Mouse (Mus musculus) MEL (cell line): Measurements from ENCODE around the gene Ipcef1. TPM values are rescaled to one million over a fixed set of nuclear protein-coding genes. Genes with fewer than 3 reads are reported as not detected.

ENCODE experiments used
- DNase-seq: peaks from one replicate; pipeline ENCODE4 v3.0.0; 2011; ENCODE audit warnings: low read depth, low spot score
- H3K27ac ChIP-seq: 2 replicates; pipeline ENCODE4 v1.5.1; 2012; ENCODE audit warnings: low read depth, mild to moderate bottlenecking, control low read depth, low read length, moderate library complexity; ENCODE audit not compliant: control insufficient read depth
- H3K27me3 ChIP-seq, 2 experiments: fragments of 150-350 bp in 1 of 2; sonication (generic) in 1 of 2; 2 replicates each; pipeline ENCODE4 v1.6.1; 2012; ENCODE audit warnings: low read length in 2 of 2, mild to moderate bottlenecking in 2 of 2, improper control_type of control experiment in 1 of 2, moderate library complexity in 1 of 2; ENCODE audit not compliant: insufficient read depth in 2 of 2, control insufficient read depth in 1 of 2
- H3K36me3 ChIP-seq, 2 experiments: 2 replicates each; pipeline ENCODE4 v1.6.1; 2012 to 2014; ENCODE audit warnings: low read length in 2 of 2, improper control_type of control experiment in 1 of 2, inconsistent platforms in 1 of 2, mild to moderate bottlenecking in 1 of 2; ENCODE audit not compliant: insufficient read depth in 2 of 2, control insufficient read depth in 1 of 2
- H3K4me1 ChIP-seq, 2 experiments: fragments of 150-350 bp in 1 of 2; sonication (generic) in 1 of 2; 2 replicates each; pipeline ENCODE4 v1.6.1; 2012; ENCODE audit warnings: low read length in 2 of 2, improper control_type of control experiment in 1 of 2, mild to moderate bottlenecking in 1 of 2; ENCODE audit not compliant: insufficient read depth in 2 of 2, control insufficient read depth in 1 of 2
- H3K4me3 ChIP-seq, 2 experiments: fragments of 150-350 bp in 1 of 2; sonication (generic) in 1 of 2; 2 replicates each; pipeline ENCODE4 v1.5.1; 2012; ENCODE audit warnings: low read depth in 2 of 2, low read length in 2 of 2, mild to moderate bottlenecking in 2 of 2, moderate library complexity in 2 of 2, control low read depth in 1 of 2, improper control_type of control experiment in 1 of 2; ENCODE audit not compliant: control insufficient read depth in 1 of 2, insufficient read depth in 1 of 2
- H3K79me2 ChIP-seq: 2 replicates; pipeline ENCODE4 v1.6.1; 2012; ENCODE audit warnings: mild to moderate bottlenecking, low read length, moderate library complexity; ENCODE audit not compliant: control insufficient read depth, poor library complexity, insufficient read depth
- H3K9ac ChIP-seq: 2 replicates; pipeline ENCODE4 v1.6.1; 2012; ENCODE audit warnings: low read depth, mild to moderate bottlenecking, control low read depth, low read length, moderate library complexity; ENCODE audit not compliant: control insufficient read depth, poor library complexity, severe bottlenecking
- H3K9me3 ChIP-seq: fragments of 150-350 bp; sonication (generic); replicated peaks from 2 replicates; pipeline ENCODE4 v1.6.1; 2012; ENCODE audit warnings: mild to moderate bottlenecking, low read length, improper control_type of control experiment, moderate library complexity; ENCODE audit not compliant: insufficient read depth
- BHLHE40 ChIP-seq: IDR thresholded peaks from 2 replicates; pipeline ENCODE4 v1.6.1; 2012; ENCODE audit warnings: low read depth, mild to moderate bottlenecking, inconsistent platforms, low read length, improper control_type of control experiment, borderline replicate concordance
- CHD1 ChIP-seq: IDR thresholded peaks from 2 replicates; pipeline ENCODE4 v1.6.1; 2012; ENCODE audit warnings: low read depth, mild to moderate bottlenecking, inconsistent platforms, low read length, improper control_type of control experiment
- CTCF ChIP-seq, 3 experiments: IDR thresholded peaks in 2 of 3; conservative IDR thresholded peaks in 1 of 3; 2 replicates each; pipeline ENCODE4 v1.5.1; 2011 to 2012; ENCODE audit warnings: low read length in 3 of 3, low read depth in 2 of 3, mild to moderate bottlenecking in 2 of 3, improper control_type of control experiment in 1 of 3, inconsistent platforms in 1 of 3, mixed read lengths in 1 of 3, moderate library complexity in 1 of 3; ENCODE audit not compliant: control insufficient read depth in 1 of 3, insufficient read depth in 1 of 3, poor library complexity in 1 of 3, severe bottlenecking in 1 of 3
- EP300 ChIP-seq, 2 experiments: IDR thresholded peaks; 2 replicates each; pipeline ENCODE4 v1.6.1; 2011; ENCODE audit warnings: improper control_type of control experiment in 2 of 2, low read length in 2 of 2, low read depth in 1 of 2, mild to moderate bottlenecking in 1 of 2
- GABPA ChIP-seq: IDR thresholded peaks from 2 replicates; pipeline ENCODE4 v1.6.1; 2012; ENCODE audit warnings: low read depth, mild to moderate bottlenecking, inconsistent platforms, low read length, improper control_type of control experiment, moderate library complexity
- MAFK ChIP-seq: IDR thresholded peaks from 2 replicates; pipeline ENCODE4 v1.6.1; 2011; ENCODE audit warnings: low read depth, mild to moderate bottlenecking, low read length, improper control_type of control experiment, borderline replicate concordance
- MAX ChIP-seq: IDR thresholded peaks from 2 replicates; pipeline ENCODE4 v1.6.1; 2011; ENCODE audit warnings: low read length, improper control_type of control experiment
- MAZ ChIP-seq: IDR thresholded peaks from 2 replicates; pipeline ENCODE4 v1.6.1; 2012; ENCODE audit warnings: low read depth, mild to moderate bottlenecking, inconsistent platforms, low read length, improper control_type of control experiment
- MEF2A ChIP-seq: IDR thresholded peaks from 2 replicates; pipeline ENCODE4 v1.6.1; 2014; ENCODE audit warnings: low read depth, mild to moderate bottlenecking, inconsistent platforms, low read length, improper control_type of control experiment; ENCODE audit not compliant: poor library complexity, insufficient replicate concordance, severe bottlenecking; ENCODE audit errors: extremely low read depth
- MXI1 ChIP-seq: IDR thresholded peaks from 2 replicates; pipeline ENCODE4 v1.6.1; 2011; ENCODE audit warnings: mild to moderate bottlenecking, low read depth, low read length, improper control_type of control experiment
- MYB ChIP-seq: IDR thresholded peaks from 2 replicates; pipeline ENCODE4 v1.6.1; 2011; ENCODE audit warnings: mild to moderate bottlenecking, low read depth, low read length, improper control_type of control experiment
- NRF1 ChIP-seq: IDR thresholded peaks from 2 replicates; pipeline ENCODE4 v1.6.1; 2014; ENCODE audit warnings: low read depth, mild to moderate bottlenecking, inconsistent platforms, low read length, improper control_type of control experiment, moderate library complexity; ENCODE audit not compliant: poor library complexity, insufficient read depth, severe bottlenecking
- POLR2AphosphoS5 ChIP-seq: IDR thresholded peaks from 2 replicates; pipeline ENCODE4 v1.6.1; 2012; ENCODE audit warnings: low read depth, borderline replicate concordance, mild to moderate bottlenecking, inconsistent platforms, low read length, moderate library complexity, mixed read lengths
- RCOR1 ChIP-seq: IDR thresholded peaks from 2 replicates; pipeline ENCODE4 v1.6.1; 2012; ENCODE audit warnings: low read depth, mild to moderate bottlenecking, inconsistent platforms, low read length, improper control_type of control experiment
- SMC3 ChIP-seq: IDR thresholded peaks from 2 replicates; pipeline ENCODE4 v1.6.1; 2011; ENCODE audit warnings: low read depth, low read length, improper control_type of control experiment
- TAL1 ChIP-seq: IDR thresholded peaks from 2 replicates; pipeline ENCODE4 v1.6.1; 2012; ENCODE audit warnings: mild to moderate bottlenecking, inconsistent platforms, low read length, moderate library complexity, mixed read lengths
- TBP ChIP-seq: IDR thresholded peaks from 2 replicates; pipeline ENCODE4 v1.8.0; 2011; ENCODE audit warnings: low read depth, low read length, improper control_type of control experiment
- TCF12 ChIP-seq: IDR thresholded peaks from 2 replicates; pipeline ENCODE4 v1.6.1; 2014; ENCODE audit warnings: low read depth, mild to moderate bottlenecking, inconsistent platforms, low read length, improper control_type of control experiment, moderate library complexity
- UBTF ChIP-seq: IDR thresholded peaks from 2 replicates; pipeline ENCODE4 v1.6.1; 2012; ENCODE audit warnings: low read depth, mild to moderate bottlenecking, inconsistent platforms, low read length, improper control_type of control experiment, moderate library complexity, borderline replicate concordance; ENCODE audit not compliant: insufficient read depth
- USF1 ChIP-seq: IDR thresholded peaks from 2 replicates; pipeline ENCODE4 v1.6.1; 2014; ENCODE audit warnings: low read depth, mild to moderate bottlenecking, inconsistent platforms, low read length, improper control_type of control experiment, moderate library complexity
- ZMIZ1 ChIP-seq: IDR thresholded peaks from 2 replicates; pipeline ENCODE4 v1.6.1; 2012; ENCODE audit warnings: low read depth, mild to moderate bottlenecking, inconsistent platforms, low read length, improper control_type of control experiment, moderate library complexity
- polyA plus RNA-seq, 2 experiments: library from polyadenylated mRNA; stranded (reverse) in 1 of 2; unstranded in 1 of 2; fragments of >175 nt in 1 of 2; fragments of >200 nt in 1 of 2; gene quantifications; 2 replicates each; pipeline versions ENCODE4 v1.2.1 to v1.2.4; 2012; ENCODE audit warnings: low replicate concordance in 2 of 2, low read depth in 1 of 2; ENCODE audit not compliant: insufficient read length in 2 of 2, insufficient read depth in 1 of 2, missing spikeins in 1 of 2
- total RNA-seq: library from RNA; depleted of rRNA; stranded (reverse); fragments of 300-350 nt; gene quantifications from 2 replicates; pipeline ENCODE4 v1.2.3, GENCODE M21; 2012

Gene Ipcef1
- total and polyA plus RNA-seq, 3 experiments, result not detected

DNA sequence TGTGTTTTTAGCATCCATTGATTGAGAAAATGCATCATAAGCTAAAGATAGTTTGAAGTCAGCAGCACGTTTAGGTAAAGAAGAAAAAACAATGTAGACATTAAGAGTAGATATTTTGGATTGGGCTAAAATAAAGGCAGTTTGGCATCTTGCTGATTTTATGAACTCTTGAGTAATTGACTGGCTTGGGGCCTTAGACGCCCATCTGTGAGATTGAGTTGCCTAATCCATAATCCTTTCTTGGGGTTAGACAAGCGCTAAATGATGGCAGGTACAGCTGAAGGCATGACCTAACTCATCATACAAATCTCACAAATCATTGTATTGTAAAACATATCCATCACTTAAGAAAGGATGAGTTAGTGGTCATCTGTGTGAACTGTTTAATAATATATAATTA is 52.9 kb downstream of the Ipcef1 start:
- no peak overlapping the region for H3K27ac ChIP-seq
- no peaks in the 10 kb centered on the region for H3K36me3 ChIP-seq
- no peak overlapping the region for H3K4me3 ChIP-seq
- no peaks in the 10 kb centered on the region for H3K4me1 ChIP-seq
- H3K9ac ChIP-seq, result no peak overlapping the region
- no peaks in the 10 kb centered on the region for H3K79me2 ChIP-seq
- H3K9me3 ChIP-seq, result no peaks in the 10 kb centered on the region
- DNase-seq, result no peak
- TF ChIP-seq TBP (no peak), BHLHE40 (no peak), TAL1 (no peak), CHD1 (no peak), EP300 (IDR thresholded peaks at IDR 0.05; ENCODE audit: low read depth in 1 of 2, low read length in 2 of 2) (no peak), GABPA (no peak), ZMIZ1 (no peak), NRF1 (no peak), USF1 (no peak)
- no peaks in the 10 kb centered on the region for H3K27me3 ChIP-seq

DNA sequence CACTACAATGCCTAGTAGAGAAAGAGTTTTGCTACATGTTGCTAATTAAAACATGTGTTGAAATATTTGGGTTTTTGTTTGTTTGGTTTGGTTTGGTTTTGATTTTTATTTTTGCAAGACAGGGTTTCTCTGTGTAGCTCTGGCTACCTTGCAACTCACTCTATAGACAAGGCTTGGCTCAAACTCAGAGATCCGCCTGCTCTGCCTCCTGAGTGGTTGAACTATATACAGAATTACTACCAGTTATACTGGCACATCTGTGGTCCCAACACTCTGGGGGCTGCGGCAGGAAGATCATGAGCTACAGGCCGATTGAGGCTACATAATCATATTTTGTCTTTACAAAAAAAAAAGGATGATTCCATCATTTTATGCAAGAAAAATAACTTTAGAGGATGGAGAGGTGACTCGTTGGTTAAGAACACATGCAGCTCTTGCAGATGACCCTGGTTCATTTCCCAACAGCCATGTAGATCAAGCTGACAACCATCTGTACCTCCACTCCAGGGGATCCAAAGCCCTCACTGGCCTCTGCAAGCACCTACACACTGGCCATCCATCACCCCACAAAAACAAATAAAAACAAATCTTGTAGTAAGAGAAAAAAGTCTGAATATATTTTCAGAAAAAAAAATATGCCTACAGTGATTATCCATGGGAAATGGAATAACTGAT is 53.6 kb downstream of the Ipcef1 start:
- no peak for DNase-seq

GRCm38 (mm10) chr10:6996895-6997294 is 55.4 kb downstream of the Ipcef1 start:
- no peak overlapping the region for H3K27ac ChIP-seq
- no peak overlapping the region for H3K4me3 ChIP-seq
- no peak overlapping the region for H3K9ac ChIP-seq
- no peak for TF ChIP-seq TBP
- no peak for TF ChIP-seq GABPA
- TF ChIP-seq USF1, result no peak
- TF ChIP-seq SMC3, result no peak
- TF ChIP-seq EP300 (IDR thresholded peaks at IDR 0.05; ENCODE audit: low read depth in 1 of 2, low read length in 2 of 2), result no peak
- no peak for TF ChIP-seq UBTF
- TF ChIP-seq CTCF (IDR thresholded peaks at IDR 0.05 in 2 of 3, conservative IDR thresholded peaks at IDR 0.05 in 1 of 3; ENCODE audit: control insufficient read depth in 1 of 3, insufficient read depth in 1 of 3, low read depth in 2 of 3, low read length in 3 of 3, poor library complexity in 1 of 3, severe bottlenecking in 1 of 3), result no peak
- no peak for TF ChIP-seq CHD1
- no peak for TF ChIP-seq RCOR1
- TF ChIP-seq MXI1, result no peak
- no peak for TF ChIP-seq POLR2AphosphoS5
- TF ChIP-seq TCF12, result no peak
- TF ChIP-seq MEF2A, result no peak
- TF ChIP-seq MAX, result no peak
- TF ChIP-seq MYB, result no peak
- TF ChIP-seq MAFK, result no peak
- TF ChIP-seq, all 39 proteins: peak for 0
- Histone ChIP-seq H3K27me3 (no peaks in the 10 kb centered on the region), H3K79me2 (no peaks in the 10 kb centered on the region), H3K9me3 (no peaks in the 10 kb centered on the region), H3K36me3 (no peaks in the 10 kb centered on the region), H3K4me1 (no peaks in the 10 kb centered on the region)
- DNase-seq, result no peak

More for the DNA sequence above, 53.6 kb downstream of the Ipcef1 start:
- H3K27me3 ChIP-seq, result no peaks in the 10 kb centered on the region
- no peak overlapping the region for H3K4me3 ChIP-seq
- H3K36me3 ChIP-seq, result no peaks in the 10 kb centered on the region
- H3K4me1 ChIP-seq, result no peaks in the 10 kb centered on the region
- no peak overlapping the region for H3K9ac ChIP-seq
- H3K79me2 ChIP-seq, result no peaks in the 10 kb centered on the region
- TF ChIP-seq CHD1 (no peak), UBTF (no peak), USF1 (no peak), MAZ (no peak), TAL1 (no peak)
- TF ChIP-seq, all 39 proteins: peak for 0
- Histone ChIP-seq H3K9me3 (no peaks in the 10 kb centered on the region), H3K27ac (no peak overlapping the region)
